Mouse (Mus musculus) adrenal gland, adult (tissue): ENCODE measurements at regions not wholly inside any gene's neighbourhood (a gene's known extent, or its start where the extent isn't known, plus 50 kb on each side); places are given as distances from the start of the nearest gene placed in this dataset.

Experiments used
- DNase-seq, 2 experiments: peaks; one replicate each; pipeline ENCODE4 v3.0.0; 2022 to 2023; ENCODE audit warnings: low spot score in 1 of 2; ENCODE audit not compliant: inconsistent age in 2 of 2

GRCm38 (mm10) chr3:63551661-63552060 lies 68.0 kb upstream of the Gm34302 start:
- no peak for DNase-seq

DNA sequence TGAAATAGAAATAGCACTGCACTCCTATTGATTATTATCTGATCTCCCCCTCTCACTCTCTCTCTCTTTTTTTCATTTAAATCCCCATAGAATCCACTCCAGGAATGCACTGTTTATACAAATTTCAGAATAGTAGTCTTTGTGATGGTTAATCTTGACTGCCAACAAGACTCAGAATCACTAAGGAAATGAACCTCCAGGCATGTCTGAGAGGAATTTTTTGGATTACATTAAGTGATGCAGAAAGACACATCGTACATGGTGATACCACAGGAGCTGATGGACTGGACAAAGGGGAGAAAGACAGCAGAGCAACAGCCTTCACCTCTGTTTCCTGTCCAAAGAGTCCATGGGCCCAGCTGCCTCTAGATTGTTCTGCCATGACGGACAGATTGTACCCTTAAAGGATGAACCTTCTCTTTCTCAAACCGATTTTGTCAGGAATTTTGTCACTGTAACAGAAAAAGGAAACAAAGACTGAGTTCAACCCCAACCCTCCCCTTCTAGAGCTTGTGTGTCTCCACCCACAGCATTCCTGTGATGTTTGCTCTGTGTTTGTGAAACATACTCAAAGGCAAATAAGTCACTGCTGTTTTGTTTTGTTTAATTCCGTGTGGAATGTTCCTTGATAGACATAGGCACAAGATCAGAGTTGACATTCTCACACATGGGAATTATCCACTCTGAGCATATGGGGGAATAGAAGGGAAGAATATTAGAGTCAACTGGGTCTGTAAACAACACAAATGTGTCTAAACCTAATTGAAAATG lies 59.1 kb upstream of the Gm34302 start:
- peak in 1 of 2 experiments; percentile 10 for DNase-seq

DNA sequence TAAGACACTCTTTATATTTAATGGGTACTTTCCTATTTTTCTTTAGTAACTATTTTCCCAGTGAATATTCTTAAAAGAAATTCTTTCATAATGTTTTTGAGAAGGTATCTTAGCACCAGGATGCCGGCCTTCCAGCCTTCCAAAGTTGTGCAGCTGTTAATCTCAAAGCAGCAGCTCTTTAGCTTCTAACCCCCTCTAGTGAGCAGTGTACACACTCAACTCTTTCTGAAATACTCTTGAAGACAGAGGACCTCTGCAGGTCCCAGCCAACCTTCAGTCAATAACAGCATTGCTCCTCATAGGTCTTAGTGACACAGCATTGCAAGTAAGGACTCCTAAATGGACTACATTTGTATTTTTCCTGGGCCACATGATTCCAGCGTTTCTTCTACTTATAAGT lies 55.2 kb upstream of the Gm34302 start:
- DNase-seq = peak in 1 of 2 experiments; percentile 14

DNA sequence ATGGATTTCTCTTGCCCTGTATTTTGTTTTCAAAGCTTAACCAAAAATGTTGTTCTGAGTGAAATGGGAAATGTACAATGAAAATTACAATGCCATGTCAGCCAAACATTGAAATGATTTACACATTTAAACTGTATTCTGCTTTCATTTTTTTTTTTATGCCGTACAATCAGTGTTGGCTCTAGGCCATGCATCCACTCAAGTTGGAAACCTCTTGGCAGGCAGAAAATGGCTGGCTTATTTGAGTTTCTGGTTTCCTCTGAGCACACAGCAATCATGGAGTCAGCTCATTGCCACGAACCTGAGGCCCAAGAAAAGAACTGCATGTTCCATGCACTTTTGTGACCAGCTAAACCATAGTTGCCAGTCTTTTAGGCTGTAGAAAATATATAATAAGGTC lies 50.5 kb upstream of the Gm34302 start:
- peak in 1 of 2 experiments; percentile 12 for DNase-seq
